Mouse (Mus musculus): ENCODE data around the gene Txndc8. TPM values are rescaled to one million over a fixed set of nuclear protein-coding genes. Genes with fewer than 3 reads are reported as not detected.

Txndc8 gene
- total RNA-seq, 1 experiment: not detected

GRCm38 (mm10) chr4:57973592-57974268, 35.2 kb downstream of the Txndc8 start:
- DNase-seq (ENCODE audit: low read depth, low spot score): no peak
- TF ChIP-seq MAFK (IDR thresholded peaks at IDR 0.05; ENCODE audit: insufficient read depth, low read depth, low read length) (no peak), HCFC1 (IDR thresholded peaks at IDR 0.05; ENCODE audit: borderline replicate concordance, insufficient read depth, low read length) (no peak), ZNF384 (IDR thresholded peaks at IDR 0.05; ENCODE audit: low read depth, low read length) (no peak), ZC3H11A (IDR thresholded peaks at IDR 0.05; ENCODE audit: borderline replicate concordance, low read depth, low read length) (no peak), CHD2 (IDR thresholded peaks at IDR 0.05; ENCODE audit: low read depth, low read length) (no peak)
- no peak overlapping the region for H3K27ac ChIP-seq (ENCODE audit: insufficient read depth, low read depth, low read length, poor library complexity, severe bottlenecking)
- H3K4me3 ChIP-seq (ENCODE audit: insufficient read depth in 1 of 2, low read depth in 1 of 2, low read length in 2 of 2, poor library complexity in 1 of 2, severe bottlenecking in 1 of 2): no peak overlapping the region
- H3K4me1 ChIP-seq (ENCODE audit: control insufficient read depth in 2 of 2, insufficient read depth in 2 of 2, low read length in 2 of 2, poor library complexity in 1 of 2): no peaks in the 10 kb centered on the region
- no peaks in the 10 kb centered on the region for H3K9me3 ChIP-seq (ENCODE audit: control insufficient read depth, insufficient read depth, low read depth, low read length)
- H3K9ac ChIP-seq (ENCODE audit: insufficient read depth, low read depth, low read length, poor library complexity, severe bottlenecking): no peak overlapping the region
- no peaks in the 10 kb centered on the region for H3K36me3 ChIP-seq (ENCODE audit: control insufficient read depth, insufficient read depth, low read length, poor library complexity, severe bottlenecking)
- in situ Hi-C loops (cut with MboI; ENCODE audit: low sequenced_read_pairs in 2 of 2, unreplicated experiment in 2 of 2): no loop called here

GRCm38 (mm10) chr4:57970285-57970684, 38.6 kb downstream of the Txndc8 start:
- Histone ChIP-seq H3K9ac (ENCODE audit: insufficient read depth, low read depth, low read length, poor library complexity, severe bottlenecking) (no peak overlapping the region), H3K36me3 (ENCODE audit: control insufficient read depth, insufficient read depth, low read length, poor library complexity, severe bottlenecking) (no peaks in the 10 kb centered on the region), H3K9me3 (ENCODE audit: control insufficient read depth, insufficient read depth, low read depth, low read length) (no peaks in the 10 kb centered on the region), H3K4me3 (ENCODE audit: insufficient read depth in 1 of 2, low read depth in 1 of 2, low read length in 2 of 2, poor library complexity in 1 of 2, severe bottlenecking in 1 of 2) (no peak overlapping the region), H3K4me1 (ENCODE audit: control insufficient read depth in 2 of 2, insufficient read depth in 2 of 2, low read length in 2 of 2, poor library complexity in 1 of 2) (no peaks in the 10 kb centered on the region), H3K27ac (ENCODE audit: insufficient read depth, low read depth, low read length, poor library complexity, severe bottlenecking) (no peak overlapping the region)
- in situ Hi-C loops (cut with MboI; ENCODE audit: low sequenced_read_pairs in 2 of 2, unreplicated experiment in 2 of 2): no loop called here
- TF ChIP-seq MAFK (IDR thresholded peaks at IDR 0.05; ENCODE audit: insufficient read depth, low read depth, low read length): no peak
- no peak for TF ChIP-seq ZNF384 (IDR thresholded peaks at IDR 0.05; ENCODE audit: low read depth, low read length)
- TF ChIP-seq CHD2 (IDR thresholded peaks at IDR 0.05; ENCODE audit: low read depth, low read length): no peak
- TF ChIP-seq ZC3H11A (IDR thresholded peaks at IDR 0.05; ENCODE audit: borderline replicate concordance, low read depth, low read length): no peak
- TF ChIP-seq HCFC1 (IDR thresholded peaks at IDR 0.05; ENCODE audit: borderline replicate concordance, insufficient read depth, low read length): no peak
- no peak for DNase-seq (ENCODE audit: low read depth, low spot score)

DNA sequence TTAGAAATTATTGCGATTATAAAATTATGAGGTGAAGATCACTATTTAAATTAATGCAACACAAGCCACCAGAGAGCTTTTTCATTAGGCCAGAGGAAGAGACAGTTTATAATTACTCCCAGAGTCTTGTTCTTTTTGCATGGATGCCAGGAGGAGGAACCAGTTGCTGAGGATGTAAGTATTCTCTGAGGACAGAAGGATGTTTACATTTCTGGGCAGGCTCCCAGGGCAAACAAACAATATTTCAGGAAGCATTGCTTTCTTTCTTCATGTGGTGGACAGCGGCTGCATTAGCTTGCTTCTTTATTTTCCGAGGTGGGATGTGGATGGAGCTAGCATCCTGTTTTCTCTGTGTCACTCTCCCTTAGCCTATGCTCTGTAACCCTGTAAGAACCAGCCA, 41.7 kb downstream of the Txndc8 start:
- Histone ChIP-seq H3K9ac (ENCODE audit: insufficient read depth, low read depth, low read length, poor library complexity, severe bottlenecking) (no peak overlapping the region), H3K4me3 (ENCODE audit: insufficient read depth in 1 of 2, low read depth in 1 of 2, low read length in 2 of 2, poor library complexity in 1 of 2, severe bottlenecking in 1 of 2) (no peak overlapping the region), H3K4me1 (ENCODE audit: control insufficient read depth in 2 of 2, insufficient read depth in 2 of 2, low read length in 2 of 2, poor library complexity in 1 of 2) (no peaks in the 10 kb centered on the region), H3K27ac (ENCODE audit: insufficient read depth, low read depth, low read length, poor library complexity, severe bottlenecking) (no peak overlapping the region), H3K9me3 (ENCODE audit: control insufficient read depth, insufficient read depth, low read depth, low read length) (no peaks in the 10 kb centered on the region), H3K36me3 (ENCODE audit: control insufficient read depth, insufficient read depth, low read length, poor library complexity, severe bottlenecking) (no peaks in the 10 kb centered on the region)
- no peak for DNase-seq (ENCODE audit: low read depth, low spot score)
- in situ Hi-C loops (cut with MboI; ENCODE audit: low sequenced_read_pairs in 2 of 2, unreplicated experiment in 2 of 2): no loop called here
- TF ChIP-seq HCFC1 (IDR thresholded peaks at IDR 0.05; ENCODE audit: borderline replicate concordance, insufficient read depth, low read length): no peak
- no peak for TF ChIP-seq ZC3H11A (IDR thresholded peaks at IDR 0.05; ENCODE audit: borderline replicate concordance, low read depth, low read length)

DNA sequence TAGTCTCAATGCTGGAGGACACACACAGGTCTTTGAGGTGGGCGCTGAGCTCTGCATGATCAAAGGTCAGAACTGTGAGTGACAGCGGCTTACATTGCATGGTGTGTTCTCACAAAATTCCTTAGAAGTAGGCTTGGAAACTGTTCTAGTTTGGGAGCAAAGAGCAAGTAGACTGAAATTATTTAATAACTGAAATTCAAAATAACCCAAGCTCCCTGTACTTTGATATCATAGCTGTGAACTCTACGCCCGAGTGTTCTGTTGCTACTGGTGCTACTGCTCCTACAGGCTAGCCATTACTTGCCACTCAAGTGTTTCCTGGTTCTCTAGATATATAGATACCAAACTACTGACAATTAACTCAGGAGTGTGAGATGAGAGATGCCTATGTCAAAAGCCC, 43.4 kb downstream of the Txndc8 start:
- in situ Hi-C loops (cut with MboI; ENCODE audit: low sequenced_read_pairs in 2 of 2, unreplicated experiment in 2 of 2): no loop called here

GRCm38 (mm10) chr4:57964143-57964542, 44.8 kb downstream of the Txndc8 start:
- no peak overlapping the region for H3K4me3 ChIP-seq (ENCODE audit: insufficient read depth in 1 of 2, low read depth in 1 of 2, low read length in 2 of 2, poor library complexity in 1 of 2, severe bottlenecking in 1 of 2)
- no peak for DNase-seq (ENCODE audit: low read depth, low spot score)
- H3K9me3 ChIP-seq (ENCODE audit: control insufficient read depth, insufficient read depth, low read depth, low read length): no peaks in the 10 kb centered on the region
- no peak overlapping the region for H3K27ac ChIP-seq (ENCODE audit: insufficient read depth, low read depth, low read length, poor library complexity, severe bottlenecking)
- TF ChIP-seq ZNF384 (IDR thresholded peaks at IDR 0.05; ENCODE audit: low read depth, low read length) (no peak), ZC3H11A (IDR thresholded peaks at IDR 0.05; ENCODE audit: borderline replicate concordance, low read depth, low read length) (no peak), MAFK (IDR thresholded peaks at IDR 0.05; ENCODE audit: insufficient read depth, low read depth, low read length) (no peak), CHD2 (IDR thresholded peaks at IDR 0.05; ENCODE audit: low read depth, low read length) (no peak), HCFC1 (IDR thresholded peaks at IDR 0.05; ENCODE audit: borderline replicate concordance, insufficient read depth, low read length) (no peak)
- H3K4me1 ChIP-seq (ENCODE audit: control insufficient read depth in 2 of 2, insufficient read depth in 2 of 2, low read length in 2 of 2, poor library complexity in 1 of 2): no peaks in the 10 kb centered on the region
- no peak overlapping the region for H3K9ac ChIP-seq (ENCODE audit: insufficient read depth, low read depth, low read length, poor library complexity, severe bottlenecking)
- H3K36me3 ChIP-seq (ENCODE audit: control insufficient read depth, insufficient read depth, low read length, poor library complexity, severe bottlenecking): no peaks in the 10 kb centered on the region
- in situ Hi-C loops (cut with MboI; ENCODE audit: low sequenced_read_pairs in 2 of 2, unreplicated experiment in 2 of 2): no loop called here

More for the DNA sequence above, 43.4 kb downstream of the Txndc8 start:
- Histone ChIP-seq H3K9ac (ENCODE audit: insufficient read depth, low read depth, low read length, poor library complexity, severe bottlenecking) (no peak overlapping the region), H3K27ac (ENCODE audit: insufficient read depth, low read depth, low read length, poor library complexity, severe bottlenecking) (no peak overlapping the region), H3K4me1 (ENCODE audit: control insufficient read depth in 2 of 2, insufficient read depth in 2 of 2, low read length in 2 of 2, poor library complexity in 1 of 2) (no peaks in the 10 kb centered on the region), H3K36me3 (ENCODE audit: control insufficient read depth, insufficient read depth, low read length, poor library complexity, severe bottlenecking) (no peaks in the 10 kb centered on the region), H3K9me3 (ENCODE audit: control insufficient read depth, insufficient read depth, low read depth, low read length) (no peaks in the 10 kb centered on the region), H3K4me3 (ENCODE audit: insufficient read depth in 1 of 2, low read depth in 1 of 2, low read length in 2 of 2, poor library complexity in 1 of 2, severe bottlenecking in 1 of 2) (no peak overlapping the region)
- DNase-seq (ENCODE audit: low read depth, low spot score): no peak
- TF ChIP-seq ZNF384 (IDR thresholded peaks at IDR 0.05; ENCODE audit: low read depth, low read length) (no peak), CHD2 (IDR thresholded peaks at IDR 0.05; ENCODE audit: low read depth, low read length) (no peak), HCFC1 (IDR thresholded peaks at IDR 0.05; ENCODE audit: borderline replicate concordance, insufficient read depth, low read length) (no peak), MAFK (IDR thresholded peaks at IDR 0.05; ENCODE audit: insufficient read depth, low read depth, low read length) (no peak), ZC3H11A (IDR thresholded peaks at IDR 0.05; ENCODE audit: borderline replicate concordance, low read depth, low read length) (no peak)

Measured in ES-E14 (cell line).